Mouse (Mus musculus): ENCODE measurements at regions not wholly inside any gene's neighbourhood (a gene's known extent, or its start where the extent isn't known, plus 50 kb on each side); places are given as distances from the start of the nearest gene placed in this dataset.

DNA sequence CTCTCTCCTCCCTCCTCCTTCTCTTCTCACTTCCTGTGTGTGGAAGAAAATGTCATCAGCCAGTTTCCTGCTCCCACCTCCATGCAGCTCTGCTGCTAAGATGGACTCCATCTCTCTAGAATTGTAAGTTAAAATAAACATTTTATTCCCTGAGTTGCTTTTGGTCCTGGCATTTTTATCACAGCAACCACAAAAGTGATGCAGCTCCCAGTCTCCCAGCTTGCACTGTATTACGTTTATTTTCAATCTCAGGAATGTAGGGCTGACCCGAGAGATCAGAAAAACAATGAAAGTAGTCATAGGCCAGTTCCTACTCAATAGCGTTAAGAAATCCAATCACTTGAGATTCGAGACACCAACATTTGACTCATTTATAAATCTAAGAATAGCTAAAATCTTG is 106.0 kb upstream of the 1700056E22Rik start:
- no peak for DNase-seq (ENCODE audit: low spot score in 2 of 2)

DNA sequence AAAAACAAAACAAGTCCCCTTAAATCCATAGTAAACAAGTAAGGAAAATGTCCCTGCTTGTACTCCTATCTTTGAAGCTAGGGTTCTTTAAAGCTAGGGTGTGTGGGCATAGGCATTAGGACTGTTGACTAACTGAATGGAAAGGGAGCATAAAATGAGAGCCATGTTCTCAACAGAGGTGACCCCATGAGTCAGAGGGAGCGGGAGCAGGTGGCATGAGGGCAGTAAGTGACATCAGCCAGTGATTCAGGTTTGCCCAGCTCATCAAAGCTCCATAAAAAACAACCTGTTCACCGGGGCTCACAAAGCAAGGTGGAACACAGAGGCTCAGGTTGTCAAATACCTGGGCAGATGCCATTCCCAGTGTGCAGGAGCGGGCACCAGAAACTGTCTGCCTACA is 104.6 kb upstream of the 1700056E22Rik start:
- DNase-seq (ENCODE audit: low spot score in 2 of 2) = no peak

DNA sequence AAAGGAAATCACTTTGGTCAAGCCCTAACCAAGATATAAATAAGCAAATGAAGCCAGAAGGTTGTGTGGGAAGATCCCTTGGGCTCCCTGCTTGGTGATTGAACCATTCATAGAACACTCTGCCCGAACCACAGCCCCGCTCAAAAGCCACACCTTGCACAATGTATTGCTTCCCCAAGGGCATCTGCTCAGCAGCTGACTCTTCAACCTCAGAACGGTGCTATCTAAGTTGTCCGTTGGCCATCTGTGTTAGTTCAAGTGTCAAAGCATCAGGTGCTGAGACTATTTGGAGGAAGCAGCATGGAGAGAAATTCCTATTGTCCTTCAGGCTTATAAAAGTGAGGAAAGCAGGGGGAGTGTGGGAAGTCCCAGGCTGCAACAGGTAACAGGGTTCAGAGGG is 96.8 kb upstream of the 1700056E22Rik start:
- DNase-seq (ENCODE audit: low spot score in 2 of 2) = no peak

- no peak for DNase-seq (ENCODE audit: low spot score in 2 of 2)
These were observed 93.2 kb upstream of the 1700056E22Rik start for GRCm38 (mm10) chr1:184127321-184127720.

DNA sequence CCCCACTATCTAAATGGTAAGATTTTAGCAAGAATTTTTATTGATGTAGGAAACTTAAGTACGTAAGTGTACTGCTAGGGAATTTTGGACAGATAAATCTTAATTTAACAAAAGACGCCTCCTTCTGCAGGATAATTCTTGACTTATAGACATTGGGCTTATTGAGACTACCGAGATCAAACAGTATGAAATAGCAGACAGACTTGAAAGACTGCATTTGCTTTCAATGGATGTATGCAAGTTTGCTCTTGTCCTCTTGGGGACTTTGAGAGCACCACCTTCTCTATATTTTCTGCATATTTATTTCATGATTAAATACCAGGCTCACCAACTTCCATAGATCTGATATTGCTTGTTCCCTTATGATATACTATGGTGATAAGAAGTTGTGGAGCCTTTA is 92.8 kb upstream of the 1700056E22Rik start:
- no peak for DNase-seq (ENCODE audit: low spot score in 2 of 2)
